Mouse (Mus musculus): ENCODE measurements at regions not wholly inside any gene's neighbourhood (a gene's known extent, or its start where the extent isn't known, plus 50 kb on each side); places are given as distances from the start of the nearest gene placed in this dataset.

- TF ChIP-seq CTCF (IDR thresholded peaks at IDR 0.05; ENCODE audit: borderline replicate concordance, extremely low read depth, insufficient read depth, insufficient read length) (no peak), POLR2A (IDR thresholded peaks at IDR 0.05; ENCODE audit: borderline replicate concordance, extremely low read depth, insufficient read depth, insufficient read length, poor library complexity, severe bottlenecking) (no peak)
Observed at GRCm38 (mm10) chr13:59904415-59904814, 81.5 kb upstream of the Tut7 start.
